Mouse (Mus musculus): ENCODE data around the gene Slc16a9. TPM values are rescaled to one million over a fixed set of nuclear protein-coding genes. Genes with fewer than 3 reads are reported as not detected.
A peak's percentile ranks its signal among the peaks of the same experiment; 100 is the strongest.

Gene Slc16a9
- polyA plus RNA-seq (2016; fragmentation: Nextera tagmentation; extraction: Ambion mirVana), result 0.40 and 0.58 TPM in 2 replicates

DNA sequence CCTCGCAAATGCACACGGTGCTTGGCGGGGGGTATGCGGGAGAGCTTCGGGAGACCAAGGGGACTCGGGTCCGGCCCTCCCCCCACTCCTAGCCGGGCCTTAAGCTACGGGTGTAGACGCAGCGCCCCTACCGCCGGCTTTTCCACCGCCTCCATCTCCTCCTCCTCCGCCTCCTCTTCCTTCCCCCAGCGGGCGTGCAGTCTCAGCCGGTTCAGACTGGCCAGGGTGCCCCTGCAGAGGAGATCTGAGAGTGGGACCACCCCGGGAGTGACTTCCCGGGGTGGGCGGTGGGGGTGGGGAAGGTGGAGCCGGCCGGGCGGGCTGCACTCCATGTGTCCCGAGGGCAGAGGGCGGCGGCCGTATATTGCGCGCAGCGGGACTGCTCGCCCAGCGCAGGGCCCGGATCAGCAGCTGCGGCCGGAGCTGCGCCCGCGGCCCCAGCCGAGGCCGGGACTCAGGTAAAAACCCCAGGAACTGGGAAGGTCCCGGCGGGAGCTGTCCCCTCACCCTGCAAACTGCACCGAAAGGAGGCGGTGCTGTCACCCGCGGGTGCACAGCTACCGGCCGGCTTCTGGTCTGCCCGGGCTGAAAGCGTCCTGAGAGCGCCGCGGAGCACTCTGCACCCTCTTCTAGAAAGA, at the start of gene Slc16a9:
Slc16a9 (plus strand) TSS at position 180 of the 638 bp plus-strand sequence.
- Histone ChIP-seq H3K27ac (peak within 1 kb of the TSS; percentile 86), H3K9me3 (no peaks in the 10 kb centered on the region), H3K27me3 (ENCODE audit: insufficient read depth, poor library complexity, severe bottlenecking) (peaks cover 57% of the 10 kb centered on the region), H3K36me3 (no peaks in the 10 kb centered on the region), H3K4me3 (peak within 1 kb of the TSS; percentile 75), H3K4me1 (replicated peaks) (peaks cover 28% of the 10 kb centered on the region)
- DNase-seq (ENCODE audit: low spot score), result peak; percentile 74
- WGBS, result under 1% methylated on average over 54 of the region's 54 CpGs

DNA sequence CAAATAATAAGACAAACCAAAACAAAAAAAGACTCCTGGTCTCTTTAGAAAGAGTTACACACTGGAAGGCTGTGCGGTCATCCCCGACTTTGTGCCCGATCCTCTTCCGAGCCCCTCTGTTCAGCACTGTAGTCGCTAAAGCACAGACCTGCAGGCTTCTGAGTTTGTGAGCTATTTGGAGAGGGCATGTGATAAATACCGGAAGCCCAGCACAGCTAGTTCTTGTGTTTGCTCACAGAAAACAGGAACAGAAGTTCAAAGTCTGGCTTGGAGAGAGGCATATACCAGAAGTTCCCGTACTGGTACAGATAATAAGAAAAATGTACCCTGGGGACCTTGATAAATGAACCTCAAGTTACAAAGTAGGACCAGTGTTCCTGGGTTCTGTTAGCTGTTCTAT, 49.6 kb upstream of the Slc16a9 start:
- H3K27ac ChIP-seq, result no peak overlapping the region
- WGBS, result 80% methylated on average over 7 of the region's 7 CpGs
- DNase-seq (ENCODE audit: low spot score), result no peak

DNA sequence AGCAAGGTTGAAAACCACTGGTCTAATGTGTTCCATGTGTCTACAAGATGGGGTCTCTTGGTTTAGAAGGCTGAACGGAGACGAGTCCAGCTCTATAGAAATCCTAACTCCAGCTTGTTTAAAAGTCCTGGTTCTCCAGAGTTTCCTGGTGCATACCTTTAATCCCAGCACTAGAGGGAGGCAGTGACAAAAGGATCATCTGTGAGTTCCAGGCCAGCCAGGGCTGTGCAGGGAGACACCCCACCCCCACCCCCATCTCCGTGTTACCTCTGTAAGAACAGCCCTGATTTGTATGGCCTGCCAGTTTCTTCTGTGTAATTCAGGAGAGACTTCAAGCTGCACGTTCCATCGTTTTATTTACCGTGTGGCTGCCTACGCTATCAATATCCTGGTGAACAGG, 49.1 kb upstream of the Slc16a9 start:
- H3K9me3 ChIP-seq, result no peaks in the 10 kb centered on the region
- H3K4me1 ChIP-seq (replicated peaks), result 0 out of 2 replicates have a peak, but pooled peaks cover 7% of the 10 kb centered on the region
- WGBS, result 57% methylated on average over 7 of the region's 7 CpGs
- H3K27ac ChIP-seq, result no peak overlapping the region
- H3K27me3 ChIP-seq (ENCODE audit: insufficient read depth, poor library complexity, severe bottlenecking), result no peaks in the 10 kb centered on the region
- DNase-seq (ENCODE audit: low spot score), result peak; percentile 22
- H3K36me3 ChIP-seq, result peaks cover 27% of the 10 kb centered on the region
- H3K4me3 ChIP-seq, result no peak overlapping the region

More for the DNA sequence above, 49.6 kb upstream of the Slc16a9 start:
- no peaks in the 10 kb centered on the region for H3K27me3 ChIP-seq (ENCODE audit: insufficient read depth, poor library complexity, severe bottlenecking)
- H3K36me3 ChIP-seq, result peaks cover 32% of the 10 kb centered on the region
- 0 out of 2 replicates have a peak, but pooled peaks cover 7% of the 10 kb centered on the region for H3K4me1 ChIP-seq (replicated peaks)
- H3K9me3 ChIP-seq, result no peaks in the 10 kb centered on the region
- no peak overlapping the region for H3K4me3 ChIP-seq

DNA sequence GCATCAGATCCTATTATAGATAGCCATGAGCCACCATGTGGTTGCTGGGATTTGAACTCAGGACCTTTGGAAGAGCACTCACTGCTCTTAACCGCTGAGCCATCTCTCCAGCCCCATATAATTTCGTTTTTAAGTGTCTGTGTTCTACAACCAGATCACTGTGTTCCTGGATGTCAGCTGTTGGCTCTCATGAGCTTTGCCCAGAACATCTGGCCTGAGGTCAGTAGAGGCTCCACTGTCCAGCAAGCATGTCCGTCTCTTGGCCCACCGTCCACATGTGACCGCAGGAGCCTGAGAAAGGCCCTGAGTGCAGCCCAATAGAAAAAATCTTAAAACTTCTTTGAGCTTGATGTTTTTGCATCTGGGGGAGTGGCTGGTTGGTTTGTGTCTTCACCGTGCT, 48.2 kb upstream of the Slc16a9 start:
- no peaks in the 10 kb centered on the region for H3K27me3 ChIP-seq (ENCODE audit: insufficient read depth, poor library complexity, severe bottlenecking)
- H3K9me3 ChIP-seq, result no peaks in the 10 kb centered on the region
- 0 out of 2 replicates have a peak, but pooled peaks cover 7% of the 10 kb centered on the region for H3K4me1 ChIP-seq (replicated peaks)
- H3K36me3 ChIP-seq, result peaks cover 19% of the 10 kb centered on the region
- H3K4me3 ChIP-seq, result no peak overlapping the region
- no peak overlapping the region for H3K27ac ChIP-seq
- no peak for DNase-seq (ENCODE audit: low spot score)
- 87% methylated on average over 6 of the region's 6 CpGs for WGBS

DNA sequence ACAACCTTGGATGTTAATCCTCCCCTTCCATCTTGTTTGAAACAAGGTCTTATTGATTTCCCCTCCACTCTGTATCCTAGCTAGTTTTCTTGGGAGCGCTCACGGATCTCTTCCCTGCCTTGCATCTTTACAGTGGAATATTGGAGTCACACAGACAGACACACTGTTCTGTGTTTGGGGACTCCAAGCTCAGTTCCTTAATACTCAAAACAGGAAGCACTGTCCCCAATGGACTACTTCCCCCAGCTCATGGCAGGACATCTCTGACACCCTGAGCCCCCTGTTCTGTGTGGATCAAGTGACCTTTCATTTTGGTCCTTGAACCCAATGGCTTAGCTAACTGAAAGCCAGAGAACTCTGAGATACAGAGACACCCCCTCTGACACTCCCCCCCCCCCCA, 47.3 kb upstream of the Slc16a9 start:
- H3K4me3 ChIP-seq, result no peak overlapping the region
- H3K9me3 ChIP-seq, result no peaks in the 10 kb centered on the region
- 0 out of 2 replicates have a peak, but pooled peaks cover 7% of the 10 kb centered on the region for H3K4me1 ChIP-seq (replicated peaks)
- no peaks in the 10 kb centered on the region for H3K27me3 ChIP-seq (ENCODE audit: insufficient read depth, poor library complexity, severe bottlenecking)
- H3K27ac ChIP-seq, result no peak overlapping the region
- DNase-seq (ENCODE audit: low spot score), result no peak
- 87% methylated on average over 2 of the region's 2 CpGs for WGBS
- H3K36me3 ChIP-seq, result peaks cover 11% of the 10 kb centered on the region

DNA sequence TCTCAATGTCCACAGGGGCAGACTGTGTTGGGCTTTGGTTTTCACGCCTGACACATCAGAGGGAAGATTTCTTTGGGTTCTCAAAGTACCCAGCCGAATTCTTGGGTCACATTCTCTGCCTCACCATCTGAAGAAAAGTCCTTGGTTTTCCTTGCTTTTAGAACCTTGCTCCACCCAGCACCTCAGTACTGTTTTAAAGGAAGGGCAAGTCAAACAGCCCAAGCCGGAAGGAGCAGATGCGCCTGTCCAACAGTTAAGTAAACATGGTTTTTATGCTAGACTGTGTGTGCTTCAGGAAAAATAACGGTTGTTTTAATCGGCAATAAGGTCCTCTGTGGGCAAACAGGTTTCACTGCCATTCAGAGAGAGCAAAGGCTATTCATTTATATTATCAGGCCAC, 46.9 kb upstream of the Slc16a9 start:
- no peaks in the 10 kb centered on the region for H3K9me3 ChIP-seq
- 0 out of 2 replicates have a peak, but pooled peaks cover 7% of the 10 kb centered on the region for H3K4me1 ChIP-seq (replicated peaks)
- no peaks in the 10 kb centered on the region for H3K27me3 ChIP-seq (ENCODE audit: insufficient read depth, poor library complexity, severe bottlenecking)
- no peak overlapping the region for H3K4me3 ChIP-seq
- no peak for DNase-seq (ENCODE audit: low spot score)
- H3K36me3 ChIP-seq, result peaks cover 7% of the 10 kb centered on the region
- WGBS, result 73% methylated on average over 6 of the region's 6 CpGs
- H3K27ac ChIP-seq, result no peak overlapping the region

DNA sequence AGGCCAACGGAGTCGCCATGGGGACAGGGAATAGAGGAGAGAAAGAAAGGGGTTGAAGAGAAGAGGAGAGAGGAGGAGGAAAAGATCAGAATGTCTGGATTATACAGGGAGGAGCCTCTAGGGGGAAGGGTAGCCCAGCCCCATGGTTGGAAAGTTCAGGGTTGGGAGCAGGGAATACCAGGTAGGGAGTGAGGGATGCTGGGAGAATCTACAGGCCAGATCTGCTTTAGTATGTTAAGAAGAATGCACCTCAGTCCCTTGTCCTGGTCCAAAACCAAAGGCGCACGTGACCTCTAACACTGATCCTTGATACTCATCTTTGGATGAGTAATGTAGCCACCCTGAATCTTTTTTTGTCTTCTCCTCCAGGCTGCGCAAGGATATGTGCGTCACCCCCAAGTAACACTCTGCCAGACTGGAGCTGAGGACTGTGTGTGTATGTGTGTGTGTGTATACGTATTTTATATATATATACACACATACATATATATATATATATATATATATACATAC, 45.9 kb upstream of the Slc16a9 start:
- Histone ChIP-seq H3K36me3 (no peaks in the 10 kb centered on the region), H3K9me3 (no peaks in the 10 kb centered on the region), H3K4me3 (no peak overlapping the region), H3K4me1 (replicated peaks) (0 out of 2 replicates have a peak, but pooled peaks cover 7% of the 10 kb centered on the region), H3K27ac (no peak overlapping the region), H3K27me3 (ENCODE audit: insufficient read depth, poor library complexity, severe bottlenecking) (no peaks in the 10 kb centered on the region)
- no peak for DNase-seq (ENCODE audit: low spot score)
- 92% methylated on average over 7 of the region's 7 CpGs for WGBS

DNA sequence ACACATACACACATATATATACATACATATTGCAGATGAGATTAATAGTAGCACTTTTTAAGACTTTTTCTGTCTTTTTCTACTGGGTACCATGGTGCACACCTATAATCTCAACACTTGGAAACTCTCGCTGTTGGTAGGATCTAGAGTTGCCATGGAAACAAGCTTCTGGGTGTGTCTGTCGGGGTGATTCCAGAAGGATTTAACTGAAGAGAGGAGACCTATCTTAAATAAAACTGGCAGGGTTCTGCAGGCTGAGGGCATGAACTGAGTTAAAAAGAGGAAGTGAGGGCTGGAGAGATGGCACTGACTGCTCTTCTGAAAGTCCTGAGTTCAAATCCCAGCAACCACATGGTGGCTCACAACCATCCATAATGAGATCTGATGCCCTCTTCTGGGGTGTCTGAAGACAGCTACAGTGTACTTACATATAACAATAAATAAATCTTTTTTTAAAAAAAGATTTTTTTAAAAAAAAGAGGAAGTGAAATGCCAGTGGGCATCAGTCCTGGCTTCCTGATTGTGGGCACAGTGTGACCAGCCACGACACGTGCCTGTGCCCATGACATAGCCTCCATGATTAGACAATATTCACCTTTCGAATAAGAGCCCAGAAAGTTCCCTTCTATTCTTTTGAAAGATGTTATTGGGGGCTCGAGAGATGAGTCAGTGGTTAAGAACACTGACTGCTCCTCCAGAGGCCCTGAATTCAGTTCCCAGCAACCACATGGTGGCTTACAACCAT, 45.3 kb upstream of the Slc16a9 start:
- Histone ChIP-seq H3K27ac (no peak overlapping the region), H3K27me3 (ENCODE audit: insufficient read depth, poor library complexity, severe bottlenecking) (no peaks in the 10 kb centered on the region), H3K36me3 (no peaks in the 10 kb centered on the region), H3K9me3 (no peaks in the 10 kb centered on the region), H3K4me3 (no peak overlapping the region), H3K4me1 (replicated peaks) (0 out of 2 replicates have a peak, but pooled peaks cover 7% of the 10 kb centered on the region)
- DNase-seq (ENCODE audit: low spot score), result no peak
- WGBS, result 87% methylated on average over 6 of the region's 6 CpGs

DNA sequence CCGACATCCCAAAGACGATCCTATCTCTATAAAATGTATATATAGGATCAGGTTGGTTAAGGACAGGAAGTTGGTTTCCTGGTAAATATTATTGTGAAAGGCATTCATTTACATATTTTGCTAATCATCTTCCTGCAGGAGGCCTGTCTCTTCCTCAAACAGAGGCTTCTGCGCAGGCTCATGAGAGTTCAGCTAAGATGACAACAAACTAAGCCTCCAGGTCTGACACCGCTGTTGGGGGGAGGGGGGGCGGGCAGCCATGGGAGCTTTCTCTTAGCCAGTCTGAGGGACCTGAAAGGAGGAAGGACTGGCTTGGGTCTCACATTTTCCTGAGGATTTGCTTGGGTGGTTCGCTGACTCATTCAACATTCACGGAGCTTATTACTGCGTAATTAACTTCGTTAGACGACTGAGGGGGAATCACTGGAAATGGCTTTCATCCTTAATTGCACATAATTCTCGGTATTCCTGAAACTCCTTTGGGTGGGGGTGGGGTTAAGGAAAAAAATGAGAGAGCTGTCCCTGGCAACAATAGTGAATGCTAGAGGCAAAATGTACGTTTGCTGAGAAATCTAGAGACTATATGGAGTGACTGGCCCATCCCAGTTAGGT, 43.9 kb upstream of the Slc16a9 start:
- Histone ChIP-seq H3K27ac (no peak overlapping the region), H3K4me3 (no peak overlapping the region), H3K4me1 (replicated peaks) (peaks cover 10% of the 10 kb centered on the region), H3K36me3 (no peaks in the 10 kb centered on the region), H3K9me3 (no peaks in the 10 kb centered on the region), H3K27me3 (ENCODE audit: insufficient read depth, poor library complexity, severe bottlenecking) (no peaks in the 10 kb centered on the region)
- DNase-seq (ENCODE audit: low spot score), result no peak
- WGBS, result 78% methylated on average over 12 of the region's 12 CpGs

DNA sequence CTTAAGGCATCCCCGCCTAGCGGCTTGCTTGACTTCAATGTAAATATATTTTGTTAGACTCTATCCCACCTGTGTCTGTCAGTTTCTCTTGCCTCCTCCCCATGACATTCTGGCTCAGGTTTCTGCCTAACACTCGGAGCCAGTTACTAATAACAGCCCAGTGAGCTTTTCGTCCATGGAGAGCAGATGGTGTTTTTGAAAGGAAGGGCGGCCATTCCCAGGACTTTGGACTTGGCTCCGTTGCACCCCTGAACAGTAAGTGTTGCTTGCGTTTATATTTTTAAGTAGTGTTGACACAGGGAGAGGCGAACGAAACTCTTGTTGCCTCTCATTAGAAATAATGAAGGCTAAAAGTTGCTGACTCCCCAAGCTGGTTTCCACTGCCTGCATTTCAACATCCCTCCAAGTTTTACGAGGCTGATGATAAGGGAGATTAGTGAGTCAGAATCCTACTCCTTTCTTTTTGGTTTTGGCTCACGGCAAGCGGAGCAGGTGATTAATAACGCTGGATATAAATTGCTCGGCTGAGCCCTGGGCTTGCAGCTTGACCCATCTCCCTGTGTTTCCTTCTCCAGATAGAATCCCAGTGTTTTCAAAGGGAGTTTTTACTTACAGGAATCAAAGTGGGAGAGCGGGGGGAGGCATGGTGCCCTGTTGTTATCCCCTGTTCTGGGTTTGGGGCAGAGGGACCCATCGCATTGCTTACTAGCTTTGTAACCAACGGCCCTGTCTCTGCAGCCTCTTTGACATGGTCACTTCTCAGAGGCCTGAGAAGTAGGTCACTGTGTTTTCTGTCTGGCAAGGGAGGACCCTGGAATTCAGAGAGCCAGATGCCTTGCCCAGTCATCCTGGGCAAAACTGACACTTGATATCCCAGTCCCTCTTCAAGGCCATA, 40.1 kb upstream of the Slc16a9 start, which contains the start of gene Mrln:
Mrln (plus strand) TSS at position 160 of the 895 bp plus-strand sequence.
- Histone ChIP-seq H3K27me3 (ENCODE audit: insufficient read depth, poor library complexity, severe bottlenecking) (no peaks in the 10 kb centered on the region), H3K4me1 (replicated peaks) (peaks cover 6% of the 10 kb centered on the region), H3K9me3 (no peaks in the 10 kb centered on the region), H3K27ac (no peak within 1 kb of the TSS), H3K36me3 (no peaks in the 10 kb centered on the region), H3K4me3 (no peak within 1 kb of the TSS)
- DNase-seq (ENCODE audit: low spot score), result no peak
- WGBS, result 77% methylated on average over 17 of the region's 17 CpGs

DNA sequence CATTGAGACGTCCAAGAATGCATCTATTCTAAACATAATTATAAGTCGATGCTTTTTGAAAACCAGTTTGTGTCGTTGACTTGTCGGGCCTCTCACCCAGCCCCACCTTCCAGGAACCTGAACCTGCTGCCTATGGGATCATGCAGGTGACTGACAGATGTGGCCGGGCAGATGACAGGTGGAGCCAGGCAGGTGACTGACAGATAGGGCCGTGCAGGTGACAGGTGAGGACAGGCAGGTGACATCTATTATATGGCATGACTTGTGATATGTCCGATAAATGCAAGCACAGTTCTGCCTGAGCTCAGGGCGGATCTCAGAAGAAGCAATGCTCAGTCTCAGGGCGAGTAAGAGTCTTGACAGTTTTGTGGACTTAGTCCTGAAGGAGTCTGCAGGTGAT, 33.6 kb upstream of the Slc16a9 start:
- DNase-seq (ENCODE audit: low spot score), result no peak

DNA sequence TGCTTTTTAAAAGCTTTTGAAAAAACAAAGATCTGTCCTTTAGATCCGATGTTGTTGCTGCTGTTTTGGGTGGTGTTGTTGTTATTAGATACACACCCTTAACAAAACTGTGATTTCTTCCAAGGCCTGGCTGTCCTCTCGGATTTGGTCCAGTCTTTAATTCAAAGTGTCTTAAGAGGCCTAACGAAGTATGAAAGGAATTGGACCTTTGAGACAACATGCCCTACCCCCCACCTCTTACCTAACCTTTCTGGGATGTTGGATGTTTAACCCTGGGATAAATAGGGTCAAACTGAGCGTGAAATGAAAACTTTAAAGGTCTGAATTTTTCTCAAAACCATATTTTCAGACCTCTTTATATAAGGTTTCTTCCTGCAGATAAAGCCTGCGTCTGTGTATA, 23.9 kb upstream of the Slc16a9 start:
- Histone ChIP-seq H3K4me3 (no peak overlapping the region), H3K4me1 (replicated peaks) (0 out of 2 replicates have a peak, but pooled peaks cover 5% of the 10 kb centered on the region), H3K9me3 (no peaks in the 10 kb centered on the region), H3K27ac (no peak overlapping the region), H3K27me3 (ENCODE audit: insufficient read depth, poor library complexity, severe bottlenecking) (no peaks in the 10 kb centered on the region), H3K36me3 (no peaks in the 10 kb centered on the region)
- no peak for DNase-seq (ENCODE audit: low spot score)
- WGBS, result 65% methylated on average over 5 of the region's 5 CpGs

More for the DNA sequence above, 33.6 kb upstream of the Slc16a9 start:
- no peaks in the 10 kb centered on the region for H3K9me3 ChIP-seq
- H3K27me3 ChIP-seq (ENCODE audit: insufficient read depth, poor library complexity, severe bottlenecking), result no peaks in the 10 kb centered on the region
- 86% methylated on average over 9 of the region's 9 CpGs for WGBS
- no peak overlapping the region for H3K27ac ChIP-seq
- no peaks in the 10 kb centered on the region for H3K36me3 ChIP-seq
- H3K4me1 ChIP-seq (replicated peaks), result no peaks in the 10 kb centered on the region
- H3K4me3 ChIP-seq, result no peak overlapping the region
